Mouse (Mus musculus) bone marrow macrophage, adult 2 months (primary cell): Measurements from ENCODE around the gene Plbd2. TPM values are rescaled to one million over a fixed set of nuclear protein-coding genes. Genes with fewer than 3 reads are reported as not detected.

ENCODE experiments used
- H3K27ac ChIP-seq: 2 replicates; pipeline ENCODE4 v1.5.1; 2012; ENCODE audit warnings: low read depth, low read length; ENCODE audit not compliant: insufficient read depth
- H3K4me1 ChIP-seq: 2 replicates; pipeline ENCODE4 v1.6.1; 2012; ENCODE audit warnings: low read length; ENCODE audit not compliant: control insufficient read depth, insufficient read depth
- H3K4me3 ChIP-seq: 2 replicates; pipeline ENCODE4 v1.5.1; 2012; ENCODE audit warnings: mild to moderate bottlenecking, low read length, moderate library complexity; ENCODE audit not compliant: insufficient read depth
- CTCF ChIP-seq: IDR thresholded peaks from 2 replicates; pipeline ENCODE4 v1.5.1; 2012; ENCODE audit warnings: low read depth, mild to moderate bottlenecking, low read length, moderate library complexity
- POLR2A ChIP-seq: IDR thresholded peaks from 2 replicates; pipeline ENCODE4 v1.6.1; 2012; ENCODE audit warnings: mild to moderate bottlenecking, low read depth, low read length, borderline replicate concordance
- polyA plus RNA-seq: library from polyadenylated mRNA; stranded (reverse); fragments of >200 nt; gene quantifications from 2 replicates; pipeline ENCODE4 v1.2.4, GENCODE M21; 2012; ENCODE audit not compliant: missing spikeins, insufficient read depth, insufficient read length

Plbd2 gene
- polyA plus RNA-seq, 1 experiment = 55.1 TPM

GRCm38 (mm10) chr5:120514031-120514677, 10.7 kb upstream of the Plbd2 start:
- H3K4me1 ChIP-seq = peaks cover 55% of the 10 kb centered on the region
- H3K27ac ChIP-seq = peak overlapping the region; percentile 91

GRCm38 (mm10) chr5:120512911-120513555, 9.6 kb upstream of the Plbd2 start:
- Histone ChIP-seq H3K4me1 (peaks cover 58% of the 10 kb centered on the region), H3K27ac (no peak overlapping the region), H3K4me3 (no peak overlapping the region)
- TF ChIP-seq CTCF = no peak
- TF ChIP-seq POLR2A = no peak

More at GRCm38 (mm10) chr5:120514031-120514677, 10.7 kb upstream of the Plbd2 start:
- H3K4me3 ChIP-seq = peak overlapping the region; percentile 4
- TF ChIP-seq CTCF (no peak), POLR2A (no peak)

- TF ChIP-seq POLR2A (no peak), CTCF (no peak)
Measured at GRCm38 (mm10) chr5:120511643-120512220, 8.3 kb upstream of the Plbd2 start.

GRCm38 (mm10) chr5:120510982-120511642, 7.7 kb upstream of the Plbd2 start, which contains the start of gene Slc8b1:
TSS of gene Slc8b1 (plus strand) at chr5:120511168.
- H3K27ac ChIP-seq = peak within 1 kb of the TSS; percentile 88
- peaks cover 45% of the 10 kb centered on the region for H3K4me1 ChIP-seq
- H3K4me3 ChIP-seq = peak within 1 kb of the TSS; percentile 90
- no peak for TF ChIP-seq POLR2A

More at GRCm38 (mm10) chr5:120511643-120512220, 8.3 kb upstream of the Plbd2 start:
- Histone ChIP-seq H3K4me1 (peaks cover 49% of the 10 kb centered on the region), H3K4me3 (peak overlapping the region; percentile 90), H3K27ac (peak overlapping the region; percentile 88)

- Histone ChIP-seq H3K27ac (no peak overlapping the region), H3K4me1 (peaks cover 12% of the 10 kb centered on the region), H3K4me3 (no peak overlapping the region)
- TF ChIP-seq POLR2A = no peak
- no peak for TF ChIP-seq CTCF
Measured at GRCm38 (mm10) chr5:120507311-120507710, 3.9 kb upstream of the Plbd2 start.

- H3K4me1 ChIP-seq = peaks cover 15% of the 10 kb centered on the region
- no peak overlapping the region for H3K4me3 ChIP-seq
- H3K27ac ChIP-seq = no peak overlapping the region
- TF ChIP-seq CTCF (no peak), POLR2A (no peak)
Measured at GRCm38 (mm10) chr5:120506490-120506889, 3.1 kb upstream of the Plbd2 start.

GRCm38 (mm10) chr5:120505781-120506180, 2.4 kb upstream of the Plbd2 start:
- no peak overlapping the region for H3K4me3 ChIP-seq

GRCm38 (mm10) chr5:120505368-120505767, 1.9 kb upstream of the Plbd2 start:
- peaks cover 13% of the 10 kb centered on the region for H3K4me1 ChIP-seq
- TF ChIP-seq CTCF (peak; percentile 89), POLR2A (no peak)
- H3K27ac ChIP-seq = no peak overlapping the region
- H3K4me3 ChIP-seq = no peak overlapping the region

More at GRCm38 (mm10) chr5:120505781-120506180, 2.4 kb upstream of the Plbd2 start:
- TF ChIP-seq CTCF = no peak
- no peak for TF ChIP-seq POLR2A
- Histone ChIP-seq H3K27ac (no peak overlapping the region), H3K4me1 (peaks cover 16% of the 10 kb centered on the region)

- TF ChIP-seq CTCF = no peak
- peak overlapping the region; percentile 41 for H3K27ac ChIP-seq
- peaks cover 26% of the 10 kb centered on the region for H3K4me1 ChIP-seq
- H3K4me3 ChIP-seq = peak overlapping the region; percentile 99
Measured at GRCm38 (mm10) chr5:120502675-120503143, 716 bp downstream of the Plbd2 start.
